Mouse (Mus musculus) G1E (cell line): ENCODE measurements at regions not wholly inside any gene's neighbourhood (a gene's known extent, or its start where the extent isn't known, plus 50 kb on each side); places are given as distances from the start of the nearest gene placed in this dataset.

Source experiments
- ATAC-seq: 2 replicates; pipeline ENCODE4 v1.8.0; 2016; ENCODE audit warnings: mild to moderate bottlenecking; ENCODE audit not compliant: insufficient number of reproducible peaks, poor library complexity, low FRiP score, severe bottlenecking; ENCODE audit errors: extremely low read depth
- DNase-seq: peaks from one replicate; pipeline ENCODE4 v3.0.0; 2012; ENCODE audit warnings: low spot score
- H3K27me3 ChIP-seq: 2 replicates; pipeline ENCODE4 v1.6.1; 2012; ENCODE audit warnings: mild to moderate bottlenecking, low read length, inconsistent platforms; ENCODE audit not compliant: insufficient read depth
- H3K36me3 ChIP-seq: replicated peaks from 2 replicates; pipeline ENCODE3; 2012; ENCODE audit warnings: mild to moderate bottlenecking, inconsistent platforms
- H3K4me1 ChIP-seq: 2 replicates; pipeline ENCODE4 v1.6.1; 2012; ENCODE audit warnings: low read depth, low read length, inconsistent platforms, mixed read lengths; ENCODE audit not compliant: insufficient read depth
- H3K4me3 ChIP-seq: 2 replicates; pipeline ENCODE4 v1.5.1; 2012; ENCODE audit warnings: low read depth, mild to moderate bottlenecking, inconsistent platforms, low read length, moderate library complexity, mixed read lengths
- H3K9me3 ChIP-seq: replicated peaks from 2 replicates; pipeline ENCODE4 v1.6.1; 2012; ENCODE audit warnings: inconsistent platforms
- CTCF ChIP-seq: IDR thresholded peaks from 2 replicates; pipeline ENCODE4 v1.5.1; 2012; ENCODE audit warnings: low read depth, low read length, inconsistent platforms, mixed read lengths
- GATA1 ChIP-seq: IDR thresholded peaks from 2 replicates; pipeline ENCODE4 v1.6.1; 2012; ENCODE audit warnings: borderline replicate concordance, low read length, inconsistent platforms, mixed read lengths
- GATA2 ChIP-seq: IDR thresholded peaks from 2 replicates; pipeline ENCODE4 v1.6.1; 2012; ENCODE audit warnings: low read depth, low read length, inconsistent platforms, borderline replicate concordance
- POLR2AphosphoS5 ChIP-seq: IDR thresholded peaks from 2 replicates; pipeline ENCODE4 v1.6.1; 2012; ENCODE audit warnings: low read depth, low read length, inconsistent platforms; ENCODE audit not compliant: insufficient replicate concordance
- TAL1 ChIP-seq: conservative IDR thresholded peaks from 2 replicates; pipeline ENCODE4 v1.6.1; 2012; ENCODE audit warnings: low read depth, low read length, inconsistent platforms, mixed read lengths

GRCm38 (mm10) chr9:95322031-95322430 lies 84.5 kb downstream of the Chst2 start:
- DNase-seq (no peak), ATAC-seq (no peak)
- no peak for TF ChIP-seq TAL1
- TF ChIP-seq GATA1, result no peak
- Histone ChIP-seq H3K4me3 (no peak overlapping the region), H3K4me1 (no peaks in the 10 kb centered on the region), H3K27me3 (no peaks in the 10 kb centered on the region), H3K9me3 (peaks cover 56% of the 10 kb centered on the region), H3K36me3 (no peaks in the 10 kb centered on the region)

DNA sequence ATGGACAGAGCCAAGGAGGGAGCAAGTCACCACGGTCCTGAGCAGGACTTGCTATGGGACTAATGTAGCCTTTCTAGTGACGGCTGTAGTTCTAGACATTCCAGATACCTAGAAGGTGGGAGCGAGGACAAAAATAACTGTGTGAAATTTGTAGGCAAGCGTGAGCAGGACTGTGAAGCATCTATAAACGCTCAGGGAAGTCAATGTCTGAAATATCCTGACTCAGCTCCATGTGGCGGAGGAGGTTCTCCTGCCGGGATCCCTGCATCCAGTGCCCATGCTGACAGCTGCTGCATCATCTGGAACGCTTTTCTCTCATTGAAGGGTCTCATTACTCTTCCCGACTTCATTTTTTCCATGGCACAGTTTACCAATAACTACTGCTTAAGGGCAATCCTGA lies 87.6 kb downstream of the Chst2 start:
- ATAC-seq (no peak), DNase-seq (no peak)
- Histone ChIP-seq H3K4me1 (no peaks in the 10 kb centered on the region), H3K9me3 (peaks cover 50% of the 10 kb centered on the region), H3K4me3 (no peak overlapping the region), H3K27me3 (no peaks in the 10 kb centered on the region), H3K36me3 (no peaks in the 10 kb centered on the region)
- TF ChIP-seq CTCF, result no peak
- no peak for TF ChIP-seq TAL1
- TF ChIP-seq GATA1, result no peak
- no peak for TF ChIP-seq POLR2AphosphoS5
- no peak for TF ChIP-seq GATA2

GRCm38 (mm10) chr9:95316726-95317125 lies 89.8 kb downstream of the Chst2 start:
- DNase-seq (no peak), ATAC-seq (no peak)
- Histone ChIP-seq H3K4me1 (no peaks in the 10 kb centered on the region), H3K36me3 (no peaks in the 10 kb centered on the region), H3K9me3 (peaks cover 40% of the 10 kb centered on the region), H3K4me3 (no peak overlapping the region), H3K27me3 (no peaks in the 10 kb centered on the region)
- TF ChIP-seq POLR2AphosphoS5, result no peak
- TF ChIP-seq TAL1, result no peak
- no peak for TF ChIP-seq CTCF
- TF ChIP-seq GATA2, result no peak
- TF ChIP-seq GATA1, result no peak

DNA sequence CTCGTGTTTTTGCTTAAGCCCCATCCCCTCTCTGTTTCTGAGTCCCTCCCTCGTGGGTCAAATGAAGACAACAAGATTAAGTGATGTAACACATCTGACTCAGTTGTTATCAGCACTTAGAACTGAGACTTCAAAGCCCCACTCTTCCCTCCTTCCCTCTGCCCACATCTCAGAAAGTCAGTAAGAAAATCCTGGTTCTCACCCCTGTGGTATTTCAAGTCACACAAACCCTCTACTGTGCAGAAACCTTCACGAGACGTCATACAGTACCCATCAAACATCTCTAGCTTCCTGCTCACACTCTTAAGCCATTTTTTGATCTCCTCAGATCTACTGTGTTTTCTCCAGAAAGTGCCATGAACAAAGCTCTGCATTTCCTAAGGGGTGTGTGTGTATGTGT lies 91.4 kb downstream of the Chst2 start:
- H3K36me3 ChIP-seq, result no peaks in the 10 kb centered on the region
- H3K4me3 ChIP-seq, result no peak overlapping the region
- TF ChIP-seq GATA2 (no peak), TAL1 (no peak), GATA1 (no peak), POLR2AphosphoS5 (no peak), CTCF (no peak)
- ATAC-seq (no peak), DNase-seq (no peak)
- H3K27me3 ChIP-seq, result no peaks in the 10 kb centered on the region
- H3K9me3 ChIP-seq, result peaks cover 40% of the 10 kb centered on the region
- H3K4me1 ChIP-seq, result no peaks in the 10 kb centered on the region

GRCm38 (mm10) chr9:95311671-95312070 lies 94.9 kb downstream of the Chst2 start:
- H3K27me3 ChIP-seq, result no peaks in the 10 kb centered on the region
- H3K4me1 ChIP-seq, result no peaks in the 10 kb centered on the region
- peaks cover 31% of the 10 kb centered on the region for H3K9me3 ChIP-seq
- no peaks in the 10 kb centered on the region for H3K36me3 ChIP-seq
- no peak for ATAC-seq
- no peak for TF ChIP-seq GATA1
- TF ChIP-seq POLR2AphosphoS5, result no peak
- TF ChIP-seq CTCF, result no peak
- TF ChIP-seq TAL1, result no peak
- TF ChIP-seq GATA2, result no peak
- DNase-seq, result no peak
- H3K4me3 ChIP-seq, result no peak overlapping the region

DNA sequence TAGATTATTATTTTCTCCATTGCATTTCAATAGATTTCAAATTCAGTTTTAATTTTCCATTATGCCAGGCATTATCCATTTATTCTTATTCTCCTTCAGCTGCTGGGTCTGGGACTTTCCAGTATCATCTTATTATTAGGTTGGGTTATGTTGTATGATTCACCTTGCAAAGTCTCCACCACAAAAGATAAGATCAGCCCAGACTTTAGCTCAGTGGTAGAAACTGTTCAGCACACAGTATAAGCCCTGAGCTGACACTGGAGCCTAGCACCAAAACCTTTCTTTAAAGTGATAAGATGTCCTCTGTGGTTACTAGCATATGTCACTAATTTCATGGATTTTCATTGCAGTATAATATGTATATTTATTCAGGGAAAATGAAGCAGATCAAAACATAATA lies 117.5 kb downstream of the Chst2 start:
- Histone ChIP-seq H3K9me3 (peaks cover 8% of the 10 kb centered on the region; the same call in 1 of the 2 replicates), H3K4me3 (no peak overlapping the region), H3K4me1 (no peaks in the 10 kb centered on the region), H3K36me3 (no peaks in the 10 kb centered on the region), H3K27me3 (no peaks in the 10 kb centered on the region)
- TF ChIP-seq CTCF (no peak), GATA1 (no peak), GATA2 (no peak), POLR2AphosphoS5 (no peak), TAL1 (no peak)
- DNase-seq (no peak), ATAC-seq (no peak)

DNA sequence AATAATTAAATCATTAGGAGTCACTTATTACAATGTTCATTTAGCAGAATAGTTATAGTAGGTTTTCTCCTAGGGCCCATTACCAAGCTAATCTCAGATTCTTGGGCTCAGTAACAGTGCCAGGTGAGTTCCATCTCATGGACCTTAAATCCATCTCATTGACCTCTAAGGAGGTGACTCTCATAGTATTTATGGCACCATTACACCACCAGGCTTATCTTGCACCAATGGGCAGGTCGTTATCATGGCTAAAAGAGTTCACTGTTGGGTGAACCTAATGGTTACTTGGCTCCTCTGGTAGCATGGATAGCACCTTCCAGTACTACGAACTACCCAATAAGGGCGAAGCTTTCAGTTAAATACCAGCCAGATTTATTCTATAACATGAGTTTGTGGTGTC lies 123.5 kb downstream of the Chst2 start:
- no peaks in the 10 kb centered on the region for H3K4me1 ChIP-seq
- H3K9me3 ChIP-seq, result peaks cover 23% of the 10 kb centered on the region
- no peak for TF ChIP-seq GATA1
- TF ChIP-seq TAL1, result no peak
- no peak for TF ChIP-seq CTCF
- TF ChIP-seq GATA2, result no peak
- no peak for TF ChIP-seq POLR2AphosphoS5
- no peaks in the 10 kb centered on the region for H3K36me3 ChIP-seq
- DNase-seq (no peak), ATAC-seq (no peak)
- no peaks in the 10 kb centered on the region for H3K27me3 ChIP-seq
- H3K4me3 ChIP-seq, result no peak overlapping the region
